Mouse (Mus musculus) heart, postnatal 0 days (tissue): ENCODE results near the gene Rab1b. TPM values are rescaled to one million over a fixed set of nuclear protein-coding genes. Genes with fewer than 3 reads are reported as not detected.

Experiments
- ATAC-seq: fragments of 200-750 bp; cut with Nextera tagmentation; 2 replicates; pipeline ENCODE4 v1.8.0; 2017; ENCODE audit warnings: low read depth, moderate number of reproducible peaks, moderate library complexity; ENCODE audit not compliant: insufficient read depth
- DNase-seq: peaks from one replicate; pipeline ENCODE4 v3.0.0-alpha.2; 2016; ENCODE audit warnings: low spot score
- H3K27ac ChIP-seq: fragments of 300-500 bp; sonication (generic); 2 replicates; pipeline ENCODE4 v1.5.1; 2014; ENCODE audit warnings: low read depth, mild to moderate bottlenecking
- H3K27me3 ChIP-seq: fragments of 300-500 bp; sonication (generic); 2 replicates; pipeline ENCODE4 v1.6.1; 2014; ENCODE audit warnings: low read length, mixed read lengths; ENCODE audit not compliant: control insufficient read depth, insufficient read depth
- H3K36me3 ChIP-seq: fragments of 300-500 bp; sonication (generic); replicated peaks from 2 replicates; pipeline ENCODE4 v1.6.1; 2014; ENCODE audit warnings: low read length, mixed read lengths; ENCODE audit not compliant: control insufficient read depth, insufficient read depth
- H3K4me1 ChIP-seq: fragments of 300-500 bp; sonication (generic); 2 replicates; pipeline ENCODE4 v1.6.1; 2014; ENCODE audit warnings: antibody characterized with exemption; ENCODE audit not compliant: control insufficient read depth, insufficient read depth
- H3K4me2 ChIP-seq: fragments of 300-500 bp; sonication (generic); 2 replicates; pipeline ENCODE4 v1.6.1; 2014; ENCODE audit warnings: low read depth, mild to moderate bottlenecking, low read length, moderate library complexity
- H3K4me3 ChIP-seq: fragments of 300-500 bp; sonication (generic); 2 replicates; pipeline ENCODE4 v1.5.1; 2014; ENCODE audit warnings: low read depth, low read length
- H3K9ac ChIP-seq: fragments of 300-500 bp; sonication (generic); replicated peaks from 2 replicates; pipeline ENCODE4 v1.6.1; 2014; ENCODE audit warnings: low read depth, low read length, mixed read lengths
- H3K9me3 ChIP-seq: fragments of 300-500 bp; sonication (generic); replicated peaks from 2 replicates; pipeline ENCODE4 v1.6.1; 2016; ENCODE audit warnings: low read length; ENCODE audit not compliant: control insufficient read depth
- CTCF ChIP-seq: IDR thresholded peaks from 2 replicates; pipeline ENCODE4 v1.5.1; 2016; ENCODE audit warnings: antibody characterized with exemption, control low read depth, low read depth
- EP300 ChIP-seq: IDR thresholded peaks from 2 replicates; pipeline ENCODE4 v1.6.1; 2016; ENCODE audit warnings: antibody characterized with exemption, low read depth
- WGBS: fragments of 180-500 bp; shearing (Covaris S2); extraction: QIAGEN DNeasy Blood & Tissue Kit; methylation state at CpG from one replicate; pipeline ENCODE4 v1.1.7; 2014; 5-methylcytosine and 5-hydroxymethylcytosine counted together
- polyA plus RNA-seq: library from polyadenylated mRNA; unstranded; fragments of >200 nt; fragmentation: Nextera tagmentation; extraction: Ambion mirVana; gene quantifications from 2 replicates; pipeline ENCODE4 v1.2.1, GENCODE M21; 2015
- total RNA-seq: library from RNA; depleted of rRNA; stranded (reverse); fragments of >200 nt; gene quantifications from 2 replicates; pipeline ENCODE4 v1.2.3, GENCODE M21; 2014; ENCODE audit warnings: low replicate concordance

The Rab1b gene
- total and polyA plus RNA-seq, 2 experiments from 2014 or later = 230 to 424 TPM

- H3K4me1 ChIP-seq = peaks cover 8% of the 10 kb centered on the region; the same call in 1 of the 2 replicates
- ATAC-seq = peak; percentile 16; the same call in 1 of the 2 replicates
- H3K36me3 ChIP-seq = peaks cover 60% of the 10 kb centered on the region
- H3K27ac ChIP-seq = no peak overlapping the region
- no peaks in the 10 kb centered on the region for H3K9me3 ChIP-seq
- H3K27me3 ChIP-seq = no peaks in the 10 kb centered on the region
- WGBS = 21% methylated on average over 5 of the region's 5 CpGs
- TF ChIP-seq EP300 (no peak), CTCF (peak; percentile 41)
- peak; percentile 50 for DNase-seq
- no peak overlapping the region for H3K4me3 ChIP-seq
- no peak overlapping the region for H3K4me2 ChIP-seq
- no peak overlapping the region for H3K9ac ChIP-seq
These were observed 1.4 kb upstream of the Rab1b start for GRCm38 (mm10) chr19:5108271-5108575.

GRCm38 (mm10) chr19:5107556-5108270 is 841 bp upstream of the Rab1b start:
- 74% methylated on average over 18 of the region's 18 CpGs for WGBS
- Histone ChIP-seq H3K9ac (no peak overlapping the region; the same call in 1 of the 2 replicates), H3K36me3 (peaks cover 63% of the 10 kb centered on the region)

GRCm38 (mm10) chr19:5106074-5106473 is 798 bp downstream of the Rab1b start:
- peak overlapping the region; percentile 95 for H3K27ac ChIP-seq
- peaks cover 66% of the 10 kb centered on the region for H3K36me3 ChIP-seq
- no peak for ATAC-seq
- WGBS = 2% methylated on average over 9 of the region's 9 CpGs
- peak overlapping the region; percentile 82 for H3K9ac ChIP-seq
- peaks cover 8% of the 10 kb centered on the region; the same call in 1 of the 2 replicates for H3K4me1 ChIP-seq
- peak overlapping the region; percentile 88 for H3K4me3 ChIP-seq
- no peaks in the 10 kb centered on the region for H3K27me3 ChIP-seq
- no peak for DNase-seq
- peak overlapping the region; percentile 85 for H3K4me2 ChIP-seq
- no peak for TF ChIP-seq CTCF
- TF ChIP-seq EP300 = no peak
- no peaks in the 10 kb centered on the region for H3K9me3 ChIP-seq

More at GRCm38 (mm10) chr19:5107556-5108270, 841 bp upstream of the Rab1b start:
- Histone ChIP-seq H3K9me3 (no peaks in the 10 kb centered on the region), H3K27ac (no peak overlapping the region), H3K27me3 (no peaks in the 10 kb centered on the region), H3K4me1 (peaks cover 8% of the 10 kb centered on the region; the same call in 1 of the 2 replicates), H3K4me2 (no peak overlapping the region), H3K4me3 (no peak overlapping the region)
- no peak for ATAC-seq
- no peak for TF ChIP-seq EP300
- DNase-seq = no peak

- Histone ChIP-seq H3K4me3 (peak within 1 kb of the TSS; percentile 39), H3K27ac (no peak within 1 kb of the TSS), H3K27me3 (no peaks in the 10 kb centered on the region)
These were observed 8.3 kb downstream of the Rab1b start, which contains the start of gene Cnih2 for GRCm38 (mm10) chr19:5098363-5099143. Gene Cnih2, minus strand, starts transcription at chr19:5098521.

GRCm38 (mm10) chr19:5097521-5098362 is 9.1 kb downstream of the Rab1b start:
- WGBS = 7% methylated on average over 31 of the region's 31 CpGs
- no peaks in the 10 kb centered on the region for H3K27me3 ChIP-seq
- peaks cover 10% of the 10 kb centered on the region; the same call in 1 of the 2 replicates for H3K4me1 ChIP-seq
- no peak for ATAC-seq
- H3K9ac ChIP-seq = peak overlapping the region; percentile 41; the same call in 1 of the 2 replicates
- no peak overlapping the region for H3K27ac ChIP-seq
- H3K4me3 ChIP-seq = peak overlapping the region; percentile 39
- DNase-seq = no peak
- no peaks in the 10 kb centered on the region for H3K9me3 ChIP-seq
- peaks cover 37% of the 10 kb centered on the region for H3K36me3 ChIP-seq
- peak overlapping the region; percentile 77 for H3K4me2 ChIP-seq
- TF ChIP-seq EP300 = no peak
- no peak for TF ChIP-seq CTCF

More at GRCm38 (mm10) chr19:5098363-5099143, 8.3 kb downstream of the Rab1b start, which contains the start of gene Cnih2:
- DNase-seq (peak; percentile 30), ATAC-seq (peak; percentile 50)
- peaks cover 10% of the 10 kb centered on the region; the same call in 1 of the 2 replicates for H3K4me1 ChIP-seq
- WGBS = 7% methylated on average over 25 of the region's 48 CpGs
- TF ChIP-seq CTCF (no peak), EP300 (no peak)
- peaks cover 45% of the 10 kb centered on the region for H3K36me3 ChIP-seq
- no peaks in the 10 kb centered on the region for H3K9me3 ChIP-seq
- H3K4me2 ChIP-seq = peak within 1 kb of the TSS; percentile 77
- peak within 1 kb of the TSS; percentile 41; the same call in 1 of the 2 replicates for H3K9ac ChIP-seq
